Mouse (Mus musculus): ENCODE measurements at regions not wholly inside any gene's neighbourhood (a gene's known extent, or its start where the extent isn't known, plus 50 kb on each side); places are given as distances from the start of the nearest gene placed in this dataset.

GRCm38 (mm10) chr4:39926021-39926591 is 216.8 kb upstream of the Aco1 start:
- Histone ChIP-seq H3K4me1 (ENCODE audit: control insufficient read depth, insufficient read depth, low read length) (no peaks in the 10 kb centered on the region), H3K27me3 (ENCODE audit: control insufficient read depth, insufficient read depth, low read length) (no peaks in the 10 kb centered on the region), H3K4me2 (no peak overlapping the region), H3K36me3 (ENCODE audit: control insufficient read depth, insufficient read depth, low read length) (no peaks in the 10 kb centered on the region), H3K4me3 (ENCODE audit: low read depth, low read length) (no peak overlapping the region), H3K9me3 (ENCODE audit: control insufficient read depth, low read length) (no peaks in the 10 kb centered on the region), H3K27ac (ENCODE audit: low read depth, low read length) (no peak overlapping the region), H3K9ac (ENCODE audit: low read length) (no peak overlapping the region)
- 96% methylated on average over 3 of the region's 3 CpGs for WGBS
- DNase-seq (ENCODE audit: low spot score, missing footprints): no peak
- no peak for ATAC-seq (ENCODE audit: low FRiP score)

- ATAC-seq (ENCODE audit: low FRiP score) (no peak), DNase-seq (ENCODE audit: low spot score, missing footprints) (no peak)
- Histone ChIP-seq H3K9ac (ENCODE audit: low read length) (no peak overlapping the region), H3K27me3 (ENCODE audit: control insufficient read depth, insufficient read depth, low read length) (no peaks in the 10 kb centered on the region), H3K36me3 (ENCODE audit: control insufficient read depth, insufficient read depth, low read length) (no peaks in the 10 kb centered on the region), H3K4me2 (no peak overlapping the region), H3K9me3 (ENCODE audit: control insufficient read depth, low read length) (no peaks in the 10 kb centered on the region), H3K4me3 (ENCODE audit: low read depth, low read length) (no peak overlapping the region), H3K4me1 (ENCODE audit: control insufficient read depth, insufficient read depth, low read length) (no peaks in the 10 kb centered on the region), H3K27ac (ENCODE audit: low read depth, low read length) (no peak overlapping the region)
- WGBS: 93% methylated on average over 7 of the region's 7 CpGs
Observed at GRCm38 (mm10) chr4:39926594-39926993, 216.3 kb upstream of the Aco1 start.

GRCm38 (mm10) chr4:39928491-39928890 is 214.4 kb upstream of the Aco1 start:
- no peak for ATAC-seq (ENCODE audit: low FRiP score)
- Histone ChIP-seq H3K4me1 (ENCODE audit: control insufficient read depth, insufficient read depth, low read length) (no peaks in the 10 kb centered on the region), H3K9ac (ENCODE audit: low read length) (no peak overlapping the region), H3K4me3 (ENCODE audit: low read depth, low read length) (no peak overlapping the region), H3K27me3 (ENCODE audit: control insufficient read depth, insufficient read depth, low read length) (no peaks in the 10 kb centered on the region), H3K9me3 (ENCODE audit: control insufficient read depth, low read length) (no peaks in the 10 kb centered on the region), H3K27ac (ENCODE audit: low read depth, low read length) (no peak overlapping the region), H3K4me2 (no peak overlapping the region), H3K36me3 (ENCODE audit: control insufficient read depth, insufficient read depth, low read length) (no peaks in the 10 kb centered on the region)
- 78% methylated on average over 2 of the region's 2 CpGs for WGBS
- no peak for DNase-seq (ENCODE audit: low spot score, missing footprints)

GRCm38 (mm10) chr4:39934025-39934708 is 208.7 kb upstream of the Aco1 start:
- Histone ChIP-seq H3K4me3 (ENCODE audit: low read depth, low read length) (no peak overlapping the region), H3K4me1 (ENCODE audit: control insufficient read depth, insufficient read depth, low read length) (no peaks in the 10 kb centered on the region), H3K9ac (ENCODE audit: low read length) (no peak overlapping the region), H3K4me2 (no peak overlapping the region), H3K27me3 (ENCODE audit: control insufficient read depth, insufficient read depth, low read length) (no peaks in the 10 kb centered on the region), H3K9me3 (ENCODE audit: control insufficient read depth, low read length) (no peaks in the 10 kb centered on the region), H3K36me3 (ENCODE audit: control insufficient read depth, insufficient read depth, low read length) (no peaks in the 10 kb centered on the region), H3K27ac (ENCODE audit: low read depth, low read length) (no peak overlapping the region)
- WGBS: 91% methylated on average over 12 of the region's 12 CpGs
- DNase-seq (ENCODE audit: low spot score, missing footprints) (no peak), ATAC-seq (ENCODE audit: low FRiP score) (no peak)

DNA sequence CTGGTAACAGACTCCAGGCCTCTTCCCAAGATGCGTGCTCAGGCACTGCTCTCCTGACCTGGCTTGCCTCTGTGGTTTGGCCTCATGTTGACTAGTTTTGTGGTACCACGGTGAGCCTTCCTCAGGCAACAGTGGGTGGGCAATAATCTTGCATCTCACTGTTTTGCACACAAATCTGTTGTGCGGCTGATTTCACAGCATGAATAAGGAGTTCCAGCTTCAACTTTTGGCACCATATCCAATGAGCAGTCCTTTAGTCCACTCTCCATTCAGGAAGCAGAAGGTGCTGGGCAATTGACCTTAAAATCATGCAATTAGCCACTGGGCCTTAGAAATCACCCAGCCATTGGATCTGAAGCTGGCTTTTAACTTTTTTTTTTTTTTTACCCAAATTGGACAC is 184.2 kb upstream of the Aco1 start:
- Histone ChIP-seq H3K27ac (ENCODE audit: low read depth, low read length) (no peak overlapping the region), H3K4me2 (no peak overlapping the region), H3K9ac (ENCODE audit: low read length) (no peak overlapping the region), H3K4me3 (ENCODE audit: low read depth, low read length) (no peak overlapping the region), H3K9me3 (ENCODE audit: control insufficient read depth, low read length) (no peaks in the 10 kb centered on the region), H3K27me3 (ENCODE audit: control insufficient read depth, insufficient read depth, low read length) (no peaks in the 10 kb centered on the region), H3K4me1 (ENCODE audit: control insufficient read depth, insufficient read depth, low read length) (no peaks in the 10 kb centered on the region), H3K36me3 (ENCODE audit: control insufficient read depth, insufficient read depth, low read length) (no peaks in the 10 kb centered on the region)
- 84% methylated on average over 3 of the region's 3 CpGs for WGBS
- ATAC-seq (ENCODE audit: low FRiP score) (no peak), DNase-seq (ENCODE audit: low spot score, missing footprints) (no peak)

- no peak overlapping the region for H3K4me2 ChIP-seq
- no peaks in the 10 kb centered on the region for H3K9me3 ChIP-seq (ENCODE audit: control insufficient read depth, low read length)
- H3K36me3 ChIP-seq (ENCODE audit: control insufficient read depth, insufficient read depth, low read length): no peaks in the 10 kb centered on the region
- 90% methylated on average over 3 of the region's 3 CpGs for WGBS
- no peaks in the 10 kb centered on the region for H3K27me3 ChIP-seq (ENCODE audit: control insufficient read depth, insufficient read depth, low read length)
- H3K4me1 ChIP-seq (ENCODE audit: control insufficient read depth, insufficient read depth, low read length): no peaks in the 10 kb centered on the region
- H3K27ac ChIP-seq (ENCODE audit: low read depth, low read length): no peak overlapping the region
- H3K9ac ChIP-seq (ENCODE audit: low read length): no peak overlapping the region
- H3K4me3 ChIP-seq (ENCODE audit: low read depth, low read length): no peak overlapping the region
- DNase-seq (ENCODE audit: low spot score, missing footprints) (no peak), ATAC-seq (ENCODE audit: low FRiP score) (no peak)
Observed at GRCm38 (mm10) chr4:39967938-39968337, 174.9 kb upstream of the Aco1 start.

GRCm38 (mm10) chr4:39991358-39991757 is 151.5 kb upstream of the Aco1 start:
- Histone ChIP-seq H3K27ac (ENCODE audit: low read depth, low read length) (no peak overlapping the region), H3K9me3 (ENCODE audit: control insufficient read depth, low read length) (no peaks in the 10 kb centered on the region), H3K4me2 (no peak overlapping the region), H3K9ac (ENCODE audit: low read length) (no peak overlapping the region), H3K4me3 (ENCODE audit: low read depth, low read length) (no peak overlapping the region), H3K4me1 (ENCODE audit: control insufficient read depth, insufficient read depth, low read length) (no peaks in the 10 kb centered on the region), H3K36me3 (ENCODE audit: control insufficient read depth, insufficient read depth, low read length) (no peaks in the 10 kb centered on the region), H3K27me3 (ENCODE audit: control insufficient read depth, insufficient read depth, low read length) (no peaks in the 10 kb centered on the region)
- WGBS: 74% methylated on average over 6 of the region's 6 CpGs
- ATAC-seq (ENCODE audit: low FRiP score) (no peak), DNase-seq (ENCODE audit: low spot score, missing footprints) (no peak)

DNA sequence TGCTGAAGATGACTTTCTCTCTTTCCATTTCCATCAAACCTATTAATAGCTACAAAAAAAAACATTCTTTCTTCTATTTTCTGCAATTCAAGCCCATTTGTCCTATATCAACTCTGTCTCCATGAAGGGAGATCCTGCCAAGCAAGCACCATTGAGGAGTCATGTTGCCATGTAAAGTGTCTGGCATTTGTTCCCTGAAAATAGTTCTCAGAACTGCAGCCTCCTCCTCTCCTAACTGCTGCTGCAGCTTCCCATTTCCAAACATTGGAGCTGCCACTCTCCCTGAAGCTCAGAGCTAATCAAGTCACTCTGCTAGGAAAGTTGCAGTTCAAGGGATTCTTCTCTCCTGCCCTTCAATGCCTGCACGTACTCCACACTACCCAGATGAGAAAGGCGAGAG is 151.0 kb upstream of the Aco1 start:
- DNase-seq (ENCODE audit: low spot score, missing footprints) (no peak), ATAC-seq (ENCODE audit: low FRiP score) (no peak)
- Histone ChIP-seq H3K9me3 (ENCODE audit: control insufficient read depth, low read length) (no peaks in the 10 kb centered on the region), H3K4me2 (no peak overlapping the region), H3K27me3 (ENCODE audit: control insufficient read depth, insufficient read depth, low read length) (no peaks in the 10 kb centered on the region), H3K27ac (ENCODE audit: low read depth, low read length) (no peak overlapping the region), H3K36me3 (ENCODE audit: control insufficient read depth, insufficient read depth, low read length) (no peaks in the 10 kb centered on the region), H3K4me3 (ENCODE audit: low read depth, low read length) (no peak overlapping the region), H3K4me1 (ENCODE audit: control insufficient read depth, insufficient read depth, low read length) (no peaks in the 10 kb centered on the region), H3K9ac (ENCODE audit: low read length) (no peak overlapping the region)
- WGBS: 83% methylated on average over 2 of the region's 2 CpGs

GRCm38 (mm10) chr4:39998771-39999422 is 144.0 kb upstream of the Aco1 start:
- Histone ChIP-seq H3K27ac (ENCODE audit: low read depth, low read length) (no peak overlapping the region), H3K36me3 (ENCODE audit: control insufficient read depth, insufficient read depth, low read length) (no peaks in the 10 kb centered on the region), H3K4me1 (ENCODE audit: control insufficient read depth, insufficient read depth, low read length) (no peaks in the 10 kb centered on the region), H3K9ac (ENCODE audit: low read length) (no peak overlapping the region), H3K9me3 (ENCODE audit: control insufficient read depth, low read length) (no peaks in the 10 kb centered on the region; the same call in 1 of the 2 replicates), H3K27me3 (ENCODE audit: control insufficient read depth, insufficient read depth, low read length) (no peaks in the 10 kb centered on the region), H3K4me2 (no peak overlapping the region), H3K4me3 (ENCODE audit: low read depth, low read length) (no peak overlapping the region)
- DNase-seq (ENCODE audit: low spot score, missing footprints): no peak
- no peak for ATAC-seq (ENCODE audit: low FRiP score)
- 74% methylated on average over 5 of the region's 5 CpGs for WGBS
